Mouse (Mus musculus): ENCODE measurements around the gene Tceal5. TPM values are rescaled to one million over a fixed set of nuclear protein-coding genes. Genes with fewer than 3 reads are reported as not detected.

Tceal5 gene
- polyA plus RNA-seq, 1 experiment from 2014 or later: 14.7 TPM

- Histone ChIP-seq H3K36me3 (ENCODE audit: control insufficient read depth, insufficient read depth) (no peaks in the 10 kb centered on the region), H3K27me3 (ENCODE audit: control insufficient read depth, insufficient read depth, low read length) (no peaks in the 10 kb centered on the region), H3K27ac (ENCODE audit: low read length) (no peak overlapping the region), H3K9me3 (replicated peaks; ENCODE audit: control insufficient read depth, low read length) (no peaks in the 10 kb centered on the region), H3K4me2 (ENCODE audit: low read depth, low read length) (no peak overlapping the region), H3K4me1 (ENCODE audit: control insufficient read depth, insufficient read depth, low read length) (no peaks in the 10 kb centered on the region), H3K9ac (ENCODE audit: low read length) (no peak overlapping the region), H3K4me3 (ENCODE audit: low read length) (no peak overlapping the region)
- 80% methylated on average over 16 of the region's 16 CpGs for WGBS
- ATAC-seq (replicated peaks; ENCODE audit: extremely low read depth, insufficient read depth, low FRiP score): no peak
These were observed 8.3 kb downstream of the Tceal5 start for GRCm38 (mm10) chrX:136195193-136195944.

GRCm38 (mm10) chrX:136183107-136183506, 20.6 kb downstream of the Tceal5 start:
- Histone ChIP-seq H3K27me3 (ENCODE audit: control insufficient read depth, insufficient read depth, low read length) (no peaks in the 10 kb centered on the region), H3K27ac (ENCODE audit: low read length) (no peak overlapping the region), H3K4me2 (ENCODE audit: low read depth, low read length) (no peak overlapping the region), H3K4me1 (ENCODE audit: control insufficient read depth, insufficient read depth, low read length) (no peaks in the 10 kb centered on the region), H3K4me3 (ENCODE audit: low read length) (no peak overlapping the region), H3K36me3 (ENCODE audit: control insufficient read depth, insufficient read depth) (no peaks in the 10 kb centered on the region), H3K9me3 (replicated peaks; ENCODE audit: control insufficient read depth, low read length) (no peaks in the 10 kb centered on the region), H3K9ac (ENCODE audit: low read length) (no peak overlapping the region)
- 85% methylated on average over 1 of the region's 1 CpGs for WGBS
- no peak for ATAC-seq (replicated peaks; ENCODE audit: extremely low read depth, insufficient read depth, low FRiP score)

DNA sequence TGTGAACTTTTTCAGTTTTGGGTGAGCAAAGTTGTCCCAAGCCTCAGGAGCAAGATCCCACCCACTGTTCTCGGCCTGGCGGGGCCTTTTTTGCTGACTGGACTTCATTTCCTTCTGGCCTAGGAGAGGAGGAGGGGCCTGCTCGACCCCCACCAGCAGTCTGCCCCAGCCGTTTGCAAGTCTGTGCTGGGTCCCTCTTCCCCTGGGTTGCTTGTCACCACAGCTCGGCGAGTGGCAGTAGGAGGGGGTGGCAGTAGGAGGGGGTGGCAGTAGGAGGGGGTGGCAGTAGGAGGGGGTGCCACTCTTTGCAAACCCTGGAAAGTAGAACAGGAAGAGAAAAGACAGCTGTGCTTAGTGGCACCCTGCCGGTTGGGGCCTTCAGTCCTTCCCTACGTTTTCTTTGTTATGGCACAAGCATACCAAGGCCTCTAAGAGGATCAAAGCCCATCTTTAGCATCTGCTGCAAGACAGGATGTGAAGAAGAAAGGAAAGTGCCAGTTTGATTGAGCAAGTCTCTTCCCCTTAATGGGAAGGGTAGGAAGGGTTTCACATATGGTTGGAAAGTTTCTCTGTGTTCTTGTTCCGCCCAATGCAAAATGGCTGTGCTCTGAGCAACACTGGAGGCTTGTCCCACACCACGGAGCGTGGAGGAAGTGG, 22.7 kb downstream of the Tceal5 start:
- no peak overlapping the region for H3K27ac ChIP-seq (ENCODE audit: low read length)
- ATAC-seq (replicated peaks; ENCODE audit: extremely low read depth, insufficient read depth, low FRiP score): no peak
- 35% methylated on average over 11 of the region's 11 CpGs for WGBS
- H3K4me2 ChIP-seq (ENCODE audit: low read depth, low read length): no peak overlapping the region
- no peaks in the 10 kb centered on the region for H3K9me3 ChIP-seq (replicated peaks; ENCODE audit: control insufficient read depth, low read length)
- no peaks in the 10 kb centered on the region for H3K36me3 ChIP-seq (ENCODE audit: control insufficient read depth, insufficient read depth)
- H3K4me3 ChIP-seq (ENCODE audit: low read length): no peak overlapping the region
- no peaks in the 10 kb centered on the region for H3K4me1 ChIP-seq (ENCODE audit: control insufficient read depth, insufficient read depth, low read length)
- no peaks in the 10 kb centered on the region for H3K27me3 ChIP-seq (ENCODE audit: control insufficient read depth, insufficient read depth, low read length)
- H3K9ac ChIP-seq (ENCODE audit: low read length): no peak overlapping the region

GRCm38 (mm10) chrX:136172786-136173185, 30.9 kb downstream of the Tceal5 start:
- Histone ChIP-seq H3K27ac (ENCODE audit: low read length) (peak overlapping the region; percentile 90), H3K9ac (ENCODE audit: low read length) (peak overlapping the region; percentile 60), H3K4me1 (ENCODE audit: control insufficient read depth, insufficient read depth, low read length) (peaks cover 3% of the 10 kb centered on the region; the same call in 1 of the 2 replicates), H3K36me3 (ENCODE audit: control insufficient read depth, insufficient read depth) (no peaks in the 10 kb centered on the region), H3K4me3 (ENCODE audit: low read length) (peak overlapping the region; percentile 65), H3K27me3 (ENCODE audit: control insufficient read depth, insufficient read depth, low read length) (no peaks in the 10 kb centered on the region), H3K9me3 (replicated peaks; ENCODE audit: control insufficient read depth, low read length) (no peaks in the 10 kb centered on the region), H3K4me2 (ENCODE audit: low read depth, low read length) (peak overlapping the region; percentile 57)
- no peak for ATAC-seq (replicated peaks; ENCODE audit: extremely low read depth, insufficient read depth, low FRiP score)
- 25% methylated on average over 10 of the region's 10 CpGs for WGBS

- peak; percentile 94 for ATAC-seq (replicated peaks; ENCODE audit: extremely low read depth, insufficient read depth, low FRiP score)
- 19% methylated on average over 10 of the region's 10 CpGs for WGBS
These were observed 31.5 kb downstream of the Tceal5 start, which contains the start of gene Tceal8 for GRCm38 (mm10) chrX:136172118-136172551. TSS of gene Tceal8 (minus strand) at chrX:136172342.

DNA sequence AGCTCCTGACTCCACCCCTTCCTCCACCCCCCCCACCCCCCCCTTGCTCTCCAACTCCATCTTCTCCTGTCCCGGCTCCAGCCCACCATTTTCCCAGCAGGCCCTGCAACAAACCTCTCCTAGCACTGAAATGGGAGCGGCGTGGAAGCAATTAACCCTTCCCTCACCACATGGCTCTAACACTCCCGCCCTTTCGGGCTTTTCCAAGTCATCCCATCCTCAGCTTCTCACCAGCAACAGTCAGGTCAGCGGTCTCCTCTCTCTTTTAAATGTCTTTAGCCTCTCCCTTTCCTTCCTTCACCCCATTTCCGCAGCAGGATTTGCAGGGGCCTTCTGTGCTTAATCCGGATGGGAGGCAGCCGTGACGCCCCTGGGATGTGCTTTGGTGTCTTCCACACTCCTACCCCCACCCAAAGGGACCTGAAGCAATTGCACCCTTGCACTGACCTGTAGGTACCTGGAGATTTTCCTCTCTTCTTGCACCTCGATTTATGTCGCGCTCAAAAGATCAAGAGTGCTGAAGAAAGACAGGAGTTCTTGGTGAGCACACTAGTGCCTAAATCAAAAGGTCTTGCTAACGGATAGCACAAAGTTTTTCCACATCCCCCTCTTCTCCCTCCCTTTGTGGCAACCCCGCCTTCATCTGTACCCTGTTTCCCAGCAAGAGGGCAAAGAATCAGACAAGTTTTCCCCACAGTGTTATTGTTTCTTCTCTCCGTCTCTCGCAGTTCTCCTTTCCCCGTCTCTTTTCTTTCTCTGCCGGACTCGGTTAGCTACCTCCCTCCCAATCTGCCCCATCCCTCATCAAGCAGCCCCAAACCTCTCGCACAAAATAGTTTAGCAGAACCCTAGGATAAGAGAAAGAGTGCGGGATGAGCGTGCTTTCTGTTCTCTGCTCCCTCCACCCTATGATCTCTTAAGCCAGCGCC, 32.2 kb downstream of the Tceal5 start:
- WGBS: 17% methylated on average over 24 of the region's 24 CpGs
- ATAC-seq (replicated peaks; ENCODE audit: extremely low read depth, insufficient read depth, low FRiP score): peak; percentile 65
- peak overlapping the region; percentile 90 for H3K27ac ChIP-seq (ENCODE audit: low read length)

More at GRCm38 (mm10) chrX:136172118-136172551, 31.5 kb downstream of the Tceal5 start, which contains the start of gene Tceal8:
- H3K9ac ChIP-seq (ENCODE audit: low read length): peak within 1 kb of the TSS; percentile 79
- no peaks in the 10 kb centered on the region for H3K9me3 ChIP-seq (replicated peaks; ENCODE audit: control insufficient read depth, low read length)
- peak within 1 kb of the TSS; percentile 90 for H3K27ac ChIP-seq (ENCODE audit: low read length)
- H3K27me3 ChIP-seq (ENCODE audit: control insufficient read depth, insufficient read depth, low read length): no peaks in the 10 kb centered on the region
- no peaks in the 10 kb centered on the region for H3K36me3 ChIP-seq (ENCODE audit: control insufficient read depth, insufficient read depth)
- H3K4me3 ChIP-seq (ENCODE audit: low read length): peak within 1 kb of the TSS; percentile 65
- peaks cover 3% of the 10 kb centered on the region; the same call in 1 of the 2 replicates for H3K4me1 ChIP-seq (ENCODE audit: control insufficient read depth, insufficient read depth, low read length)
- H3K4me2 ChIP-seq (ENCODE audit: low read depth, low read length): peak within 1 kb of the TSS; percentile 70

DNA sequence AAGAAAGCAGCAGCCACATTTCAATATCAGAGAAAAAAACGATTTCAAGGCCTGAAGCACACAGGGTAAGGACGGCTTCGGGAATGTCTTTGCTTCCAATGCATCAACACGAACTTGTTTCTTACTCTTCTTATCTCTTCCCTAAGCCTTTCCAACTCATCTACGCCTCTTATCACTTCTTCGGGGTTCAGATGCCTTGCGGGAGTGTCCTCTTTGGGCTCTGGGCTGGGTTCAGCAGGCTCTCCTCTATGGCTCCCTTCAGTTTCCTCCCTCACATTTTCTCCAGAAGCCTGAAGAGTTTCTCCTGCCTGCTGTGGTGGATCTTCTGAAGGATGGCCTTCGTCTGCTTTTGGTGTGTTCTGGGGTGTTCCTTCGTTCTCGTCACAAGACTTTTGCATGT, 33.1 kb downstream of the Tceal5 start:
- Histone ChIP-seq H3K36me3 (ENCODE audit: control insufficient read depth, insufficient read depth) (no peaks in the 10 kb centered on the region), H3K9ac (ENCODE audit: low read length) (peak overlapping the region; percentile 68), H3K9me3 (replicated peaks; ENCODE audit: control insufficient read depth, low read length) (no peaks in the 10 kb centered on the region), H3K4me2 (ENCODE audit: low read depth, low read length) (peak overlapping the region; percentile 70), H3K27ac (ENCODE audit: low read length) (peak overlapping the region; percentile 57), H3K27me3 (ENCODE audit: control insufficient read depth, insufficient read depth, low read length) (no peaks in the 10 kb centered on the region), H3K4me1 (ENCODE audit: control insufficient read depth, insufficient read depth, low read length) (peaks cover 3% of the 10 kb centered on the region; the same call in 1 of the 2 replicates), H3K4me3 (ENCODE audit: low read length) (peak overlapping the region; percentile 65)
- no peak for ATAC-seq (replicated peaks; ENCODE audit: extremely low read depth, insufficient read depth, low FRiP score)
- 32% methylated on average over 10 of the region's 10 CpGs for whole genome bisulfite sequencing

More for the DNA sequence above, 32.2 kb downstream of the Tceal5 start:
- Histone ChIP-seq H3K27me3 (ENCODE audit: control insufficient read depth, insufficient read depth, low read length) (no peaks in the 10 kb centered on the region), H3K4me3 (ENCODE audit: low read length) (peak overlapping the region; percentile 65), H3K4me2 (ENCODE audit: low read depth, low read length) (peak overlapping the region; percentile 70), H3K9me3 (replicated peaks; ENCODE audit: control insufficient read depth, low read length) (no peaks in the 10 kb centered on the region), H3K4me1 (ENCODE audit: control insufficient read depth, insufficient read depth, low read length) (peaks cover 3% of the 10 kb centered on the region; the same call in 1 of the 2 replicates), H3K36me3 (ENCODE audit: control insufficient read depth, insufficient read depth) (no peaks in the 10 kb centered on the region), H3K9ac (ENCODE audit: low read length) (peak overlapping the region; percentile 79)

All from heart, embryonic 16.5 days (tissue).